Mouse (Mus musculus) liver, embryonic 14.5 days (tissue): Measurements from ENCODE around the gene Plscr5.

Experiments
- CTCF ChIP-seq: IDR thresholded peaks from 2 replicates; pipeline ENCODE4 v1.5.1; 2016; ENCODE audit warnings: antibody characterized with exemption, low read depth, control low read depth
- EP300 ChIP-seq: IDR thresholded peaks from 2 replicates; pipeline ENCODE4 v1.6.1; 2016; ENCODE audit warnings: antibody characterized with exemption, low read depth

DNA sequence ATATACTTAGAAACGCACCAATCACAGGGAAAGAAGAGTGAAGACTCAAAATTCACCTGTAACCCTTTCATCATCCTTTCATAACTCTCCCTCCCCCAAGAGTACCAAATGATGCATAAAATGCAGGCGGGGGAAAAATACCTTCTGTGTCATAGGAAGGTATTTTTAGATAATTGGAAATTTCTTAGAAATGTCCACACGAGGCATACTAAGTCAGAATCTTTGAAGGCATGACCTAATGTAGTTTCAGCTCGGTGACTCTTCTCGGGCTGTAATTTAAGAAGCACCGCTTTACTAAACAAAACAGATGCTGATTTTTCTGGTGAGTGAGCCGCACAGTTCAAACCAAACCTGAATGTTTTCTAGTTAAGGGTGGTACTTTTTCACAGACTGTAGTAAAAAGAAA is 56.7 kb downstream of the Plscr5 start, which contains the start of gene Plscr1:
- TF ChIP-seq CTCF (no peak), EP300 (no peak)
